Mouse (Mus musculus) small intestine, adult 2 months (tissue): ENCODE measurements around the gene Erp29. TPM values are rescaled to one million over a fixed set of nuclear protein-coding genes. Genes with fewer than 3 reads are reported as not detected.
A peak's percentile ranks its signal among the peaks of the same experiment; 100 is the strongest.
"Not testable (repeated sequence)": the region's sequence is repeated elsewhere in the genome, so short reads cannot be mapped to it uniquely, and the experiment has no call there.

Experiments used
- H3K27ac ChIP-seq: fragments of 200-500 bp; 2 replicates; pipeline ENCODE4 v1.5.1; 2012; ENCODE audit warnings: low read depth, low read length, control low read depth, inconsistent platforms; ENCODE audit not compliant: insufficient read depth
- H3K27me3 ChIP-seq: fragments of 200-500 bp; 2 replicates; pipeline ENCODE4 v1.6.1; 2012; ENCODE audit warnings: mild to moderate bottlenecking, moderate library complexity, low read length, inconsistent platforms; ENCODE audit not compliant: control insufficient read depth, insufficient read depth
- H3K36me3 ChIP-seq: fragments of 200-500 bp; 2 replicates; pipeline ENCODE4 v1.6.1; 2012; ENCODE audit warnings: mild to moderate bottlenecking, low read length, control low read depth, inconsistent platforms; ENCODE audit not compliant: control insufficient read depth, insufficient read depth
- H3K4me1 ChIP-seq: fragments of 200-500 bp; 2 replicates; pipeline ENCODE4 v1.6.1; 2012; ENCODE audit warnings: low read length, inconsistent platforms, mixed read lengths; ENCODE audit not compliant: control insufficient read depth, insufficient read depth, insufficient read length
- H3K4me3 ChIP-seq: fragments of 200-500 bp; 2 replicates; pipeline ENCODE4 v1.5.1; 2012; ENCODE audit warnings: low read depth, mild to moderate bottlenecking, control low read depth, inconsistent platforms, low read length, moderate library complexity
- CTCF ChIP-seq: fragments of 200-500 bp; IDR thresholded peaks from 2 replicates; pipeline ENCODE4 v1.5.1; 2012; ENCODE audit warnings: low read depth, mild to moderate bottlenecking, control low read depth, inconsistent platforms, low read length, moderate library complexity, mixed read lengths; ENCODE audit not compliant: insufficient replicate concordance, insufficient read length; ENCODE audit errors: extremely low read depth
- POLR2A ChIP-seq: fragments of 200-500 bp; IDR thresholded peaks from 2 replicates; pipeline ENCODE4 v1.6.1; 2012; ENCODE audit warnings: low read depth, mild to moderate bottlenecking, control low read depth, inconsistent platforms, low read length, moderate library complexity
- WGBS: fragments of 180-500 bp; shearing (Covaris S2); methylation state at CpG from one replicate; pipeline ENCODE4 v1.1.7; 2018; 5-methylcytosine and 5-hydroxymethylcytosine counted together
- polyA plus RNA-seq: library from polyadenylated mRNA; depleted of rRNA; stranded (reverse); fragments of >200 nt; gene quantifications from 2 replicates; pipeline ENCODE4 v1.2.3, GENCODE M21; 2012; rRNA removed

Gene Erp29
- polyA plus RNA-seq = 24.5 and 35.6 TPM in 2 replicates

DNA sequence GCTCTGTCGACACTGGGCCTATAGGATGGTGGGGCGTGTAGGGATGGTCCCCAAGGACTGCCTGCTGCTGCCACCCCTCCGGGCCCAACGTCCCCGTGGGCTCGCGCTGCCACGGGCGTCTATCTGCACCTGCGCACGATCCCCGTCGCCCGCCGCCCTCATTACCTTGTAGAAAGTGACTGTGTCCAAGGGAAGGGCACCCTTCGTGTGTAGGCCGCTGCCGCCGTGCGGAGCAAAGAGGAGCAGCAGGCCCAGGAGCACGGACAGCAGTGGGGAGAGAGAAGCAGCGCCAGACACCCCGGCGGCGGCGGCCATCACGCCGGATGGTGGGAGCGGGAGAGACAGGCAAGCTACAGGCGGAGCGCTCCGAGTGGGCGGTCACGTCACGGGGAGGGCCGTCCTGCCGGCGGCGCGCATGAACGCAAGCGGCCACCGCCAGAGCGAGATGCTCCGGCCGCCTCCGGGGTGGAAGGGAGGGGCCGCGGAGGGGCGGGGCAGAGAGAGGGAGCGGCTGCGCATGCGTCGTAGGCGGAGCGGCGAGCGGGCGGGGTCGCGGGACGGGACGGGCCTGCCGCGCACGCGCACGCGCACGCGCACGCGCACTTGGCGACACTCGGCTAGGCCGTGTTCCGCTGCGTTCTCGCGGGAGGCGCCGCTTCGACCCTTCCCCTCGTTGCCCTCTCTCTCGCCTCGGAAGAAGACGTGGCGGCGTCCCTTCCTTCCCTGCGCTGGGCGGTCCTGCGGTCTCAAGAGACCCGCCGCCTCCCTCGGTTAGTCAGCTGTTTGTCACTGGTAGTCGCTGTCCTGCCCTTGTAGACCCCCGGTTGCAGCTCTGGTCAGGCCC lies at the start of gene Erp29:
Gene Erp29, minus strand, starts transcription at position 481 of the 844 bp plus-strand sequence.
- TF ChIP-seq POLR2A (peak; percentile 58), CTCF (no peak)
- peaks cover 24% of the 10 kb centered on the region for H3K4me1 ChIP-seq
- H3K36me3 ChIP-seq = peaks cover 6% of the 10 kb centered on the region
- under 1% methylated on average over 97 of the region's 97 CpGs for WGBS
- peak within 1 kb of the TSS; percentile 87 for H3K4me3 ChIP-seq
- no peaks in the 10 kb centered on the region for H3K27me3 ChIP-seq
- peak within 1 kb of the TSS; percentile 87 for H3K27ac ChIP-seq

DNA sequence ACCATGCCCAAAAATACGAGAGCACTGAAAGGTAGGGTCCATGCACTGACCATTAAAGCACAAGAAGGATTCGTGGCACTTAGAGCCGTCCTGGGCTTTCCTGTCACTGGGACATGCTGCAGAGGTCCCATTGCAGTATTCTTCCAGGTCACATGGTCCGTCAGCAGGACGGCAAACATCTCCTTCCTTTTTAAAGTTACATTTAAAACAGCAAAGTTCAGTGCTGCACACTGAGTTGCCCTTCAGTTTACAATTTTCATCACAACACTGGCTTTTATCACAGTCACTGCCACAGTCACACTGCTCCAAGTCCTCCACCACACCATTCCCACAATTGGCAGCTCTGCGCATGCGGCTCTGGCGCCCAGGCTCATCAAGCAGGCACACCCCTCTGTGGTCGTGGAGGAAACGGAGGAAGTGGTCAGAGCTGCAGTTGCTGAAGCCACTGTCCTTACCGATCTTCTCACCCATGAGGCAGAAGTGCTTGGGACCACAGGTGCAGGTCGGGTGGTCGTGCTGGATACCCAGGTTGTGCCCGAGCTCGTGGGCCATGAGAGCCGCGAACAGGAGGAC lies 49.2 kb upstream of the Erp29 start:
- not testable (repeated sequence) for H3K4me1 ChIP-seq, H3K27ac ChIP-seq, H3K27me3 ChIP-seq, H3K36me3 ChIP-seq, H3K4me3 ChIP-seq
- WGBS = 64% methylated on average over 12 of the region's 17 CpGs

DNA sequence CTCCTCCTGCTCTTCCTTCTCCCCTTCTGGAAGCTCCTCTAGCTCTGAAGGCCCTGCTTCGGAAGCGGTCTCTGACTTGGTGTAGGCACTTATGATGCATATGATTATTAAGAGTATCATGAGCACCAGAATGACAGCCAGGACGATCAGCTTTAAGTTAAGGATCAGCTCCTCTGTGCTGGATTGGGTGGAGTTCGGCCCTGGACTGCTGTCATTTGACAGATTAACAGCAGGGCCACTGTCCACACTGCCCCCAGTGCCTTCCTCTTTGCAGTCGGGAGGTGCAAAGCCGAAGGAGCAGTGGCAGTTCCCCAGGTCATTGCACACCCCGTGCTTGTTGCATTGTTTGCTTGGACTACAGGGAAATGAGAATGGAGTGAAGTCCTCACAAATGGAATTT lies 48.4 kb upstream of the Erp29 start:
- WGBS = 48% methylated on average over 7 of the region's 7 CpGs
- Histone ChIP-seq H3K36me3 (no peaks in the 10 kb centered on the region), H3K4me3 (no peak overlapping the region), H3K27me3 (no peaks in the 10 kb centered on the region), H3K4me1 (no peaks in the 10 kb centered on the region), H3K27ac (no peak overlapping the region)
- no peak for TF ChIP-seq CTCF
- TF ChIP-seq POLR2A = no peak

DNA sequence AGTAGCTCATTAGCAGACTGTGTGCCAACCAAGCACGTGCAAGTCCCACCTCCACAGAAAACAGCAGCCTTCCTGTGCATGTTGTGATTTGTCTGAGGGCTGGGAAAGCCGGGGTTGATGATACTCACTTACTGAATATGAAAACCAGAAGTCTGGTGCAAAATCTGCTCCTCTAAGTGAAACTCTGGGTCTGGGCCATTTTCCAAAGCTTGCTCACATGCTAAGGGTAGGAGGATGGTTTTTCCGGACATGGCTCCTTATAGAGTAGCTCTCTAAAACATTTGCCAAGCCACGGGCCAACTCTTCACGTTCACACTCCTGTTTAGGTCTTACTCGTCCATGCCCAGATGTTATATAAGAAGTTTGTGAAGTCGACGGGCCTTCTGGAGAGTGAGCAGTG lies 41.0 kb upstream of the Erp29 start:
- H3K27ac ChIP-seq = no peak overlapping the region
- no peaks in the 10 kb centered on the region for H3K27me3 ChIP-seq
- H3K4me3 ChIP-seq = no peak overlapping the region
- no peaks in the 10 kb centered on the region for H3K36me3 ChIP-seq
- WGBS = 68% methylated on average over 8 of the region's 8 CpGs
- H3K4me1 ChIP-seq = no peaks in the 10 kb centered on the region
- no peak for TF ChIP-seq CTCF

DNA sequence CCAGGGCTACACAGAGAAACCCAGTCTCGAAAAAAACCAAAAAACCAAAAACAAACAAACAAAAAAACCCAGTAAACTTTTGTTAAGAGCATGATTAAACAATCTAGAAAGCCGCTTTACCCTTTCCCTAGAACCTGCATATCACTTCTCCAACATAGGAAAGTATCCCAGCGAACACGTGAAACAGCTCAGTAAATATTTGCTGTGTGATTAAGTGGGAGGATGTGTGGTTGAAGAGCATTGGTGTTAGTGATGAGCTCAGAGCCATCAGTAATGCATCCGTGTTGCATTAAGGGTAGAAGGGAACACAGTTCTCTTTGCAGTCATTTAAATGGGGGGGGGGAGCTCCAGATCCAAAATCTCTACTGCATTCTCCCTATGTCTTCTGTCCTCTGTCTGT lies 32.5 kb upstream of the Erp29 start:
- Histone ChIP-seq H3K36me3 (no peaks in the 10 kb centered on the region), H3K4me1 (no peaks in the 10 kb centered on the region), H3K27me3 (no peaks in the 10 kb centered on the region), H3K27ac (no peak overlapping the region), H3K4me3 (no peak overlapping the region)
- 47% methylated on average over 5 of the region's 5 CpGs for WGBS
- TF ChIP-seq CTCF (no peak), POLR2A (no peak)

DNA sequence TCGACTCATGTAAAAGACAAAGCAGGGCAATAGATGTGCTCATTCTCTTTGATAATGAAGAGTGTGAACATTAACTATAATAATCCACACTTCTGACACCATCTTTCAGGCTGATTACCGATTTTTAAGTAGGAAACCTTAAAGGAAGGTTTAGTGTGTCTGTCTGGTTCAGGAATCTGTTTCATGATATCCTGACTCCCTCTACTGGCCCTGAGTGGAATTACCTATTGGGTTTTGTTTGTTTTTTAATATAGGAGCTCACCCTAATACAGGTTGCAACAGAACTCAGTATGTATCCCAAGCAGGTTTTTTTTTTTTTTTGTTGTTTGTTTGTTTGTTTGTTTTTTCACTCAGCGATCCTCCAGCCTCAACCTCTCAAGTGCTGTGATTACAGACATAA lies 25.4 kb upstream of the Erp29 start:
- no peak overlapping the region for H3K4me3 ChIP-seq
- no peaks in the 10 kb centered on the region for H3K27me3 ChIP-seq
- 23% methylated on average over 3 of the region's 3 CpGs for WGBS
- no peak overlapping the region for H3K27ac ChIP-seq
- H3K36me3 ChIP-seq = no peaks in the 10 kb centered on the region
- TF ChIP-seq POLR2A = no peak
- TF ChIP-seq CTCF = no peak
- H3K4me1 ChIP-seq = no peaks in the 10 kb centered on the region

DNA sequence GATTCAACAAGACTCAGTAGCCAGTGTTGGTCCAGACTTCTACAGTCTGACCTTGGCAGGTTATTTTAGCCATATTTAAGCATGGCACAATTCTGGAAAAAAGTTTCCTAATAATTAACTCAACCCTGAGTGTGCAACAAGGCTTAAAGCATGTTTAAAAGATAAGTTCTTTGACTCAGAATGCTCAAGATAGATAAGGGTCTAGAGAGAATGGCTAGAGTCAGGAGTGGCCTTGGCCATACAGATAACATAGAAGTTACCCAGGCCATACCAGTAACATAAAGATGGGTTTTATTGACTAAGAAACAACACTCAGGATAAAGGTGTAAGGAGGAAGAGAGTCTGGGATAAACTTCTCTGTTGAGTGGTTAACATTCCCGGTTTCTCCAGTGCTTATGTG lies 23.7 kb upstream of the Erp29 start:
- TF ChIP-seq POLR2A (no peak), CTCF (no peak)
- H3K27ac ChIP-seq = no peak overlapping the region
- no peak overlapping the region for H3K4me3 ChIP-seq
- no peaks in the 10 kb centered on the region for H3K27me3 ChIP-seq
- WGBS = 49% methylated on average over 1 of the region's 1 CpGs
- H3K4me1 ChIP-seq = no peaks in the 10 kb centered on the region
- H3K36me3 ChIP-seq = no peaks in the 10 kb centered on the region
